Mouse (Mus musculus) right cerebral cortex, adult 18-20 months (tissue): ENCODE results near the gene Cnn3.

Source experiments
- DNase-seq: peaks from one replicate; pipeline ENCODE4 v3.0.0; 2022; ENCODE audit warnings: mixed read lengths

Gene Cnn3

DNA sequence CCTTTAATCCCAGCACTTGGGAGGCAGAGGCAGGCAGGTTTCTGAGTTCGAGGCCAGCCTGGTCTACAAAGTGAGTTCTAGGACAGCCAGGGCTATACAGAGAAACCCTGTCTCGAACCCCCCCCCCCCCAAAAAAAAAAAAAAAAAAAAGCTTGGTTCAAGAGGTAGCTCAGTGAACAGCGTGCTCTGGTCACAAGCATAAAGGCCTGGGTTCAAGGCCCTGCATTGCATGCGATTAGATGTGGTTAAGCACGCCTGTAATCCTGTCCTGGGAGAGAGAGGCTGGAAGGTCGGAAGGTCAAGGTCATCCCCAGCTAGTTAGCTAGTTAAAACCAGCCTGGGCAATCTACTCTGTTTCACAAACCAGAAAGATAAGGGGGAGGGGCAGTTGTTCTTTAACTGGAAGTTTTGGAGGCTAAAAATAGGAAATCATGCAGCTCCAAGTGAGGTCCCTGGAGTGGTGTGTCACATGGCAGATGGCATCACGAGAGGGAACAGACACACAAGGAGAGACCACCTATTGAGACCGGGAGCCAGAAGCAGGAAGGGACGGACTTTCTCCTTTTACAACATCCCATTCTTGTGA, 7.4 kb upstream of the Cnn3 start:
- no peak for DNase-seq

DNA sequence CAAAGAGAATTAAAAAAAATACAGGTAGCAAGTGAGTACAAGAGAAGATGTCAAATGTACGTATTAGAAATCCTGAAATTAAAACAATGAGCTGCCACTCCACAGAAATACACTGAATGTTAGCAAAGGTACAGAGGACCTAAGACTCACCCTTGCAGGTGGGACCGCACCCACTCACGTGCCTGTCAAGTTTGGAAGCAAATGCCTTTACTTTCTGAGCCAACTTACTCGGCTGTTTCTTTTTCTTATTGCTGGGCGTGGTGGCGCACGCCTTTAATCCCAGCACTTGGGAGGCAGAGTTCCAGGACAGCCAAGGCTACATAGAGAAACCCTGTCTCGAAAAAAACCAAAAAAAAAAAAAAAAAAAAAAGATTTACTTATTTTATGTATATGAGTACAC, 3.9 kb upstream of the Cnn3 start:
- no peak for DNase-seq

DNA sequence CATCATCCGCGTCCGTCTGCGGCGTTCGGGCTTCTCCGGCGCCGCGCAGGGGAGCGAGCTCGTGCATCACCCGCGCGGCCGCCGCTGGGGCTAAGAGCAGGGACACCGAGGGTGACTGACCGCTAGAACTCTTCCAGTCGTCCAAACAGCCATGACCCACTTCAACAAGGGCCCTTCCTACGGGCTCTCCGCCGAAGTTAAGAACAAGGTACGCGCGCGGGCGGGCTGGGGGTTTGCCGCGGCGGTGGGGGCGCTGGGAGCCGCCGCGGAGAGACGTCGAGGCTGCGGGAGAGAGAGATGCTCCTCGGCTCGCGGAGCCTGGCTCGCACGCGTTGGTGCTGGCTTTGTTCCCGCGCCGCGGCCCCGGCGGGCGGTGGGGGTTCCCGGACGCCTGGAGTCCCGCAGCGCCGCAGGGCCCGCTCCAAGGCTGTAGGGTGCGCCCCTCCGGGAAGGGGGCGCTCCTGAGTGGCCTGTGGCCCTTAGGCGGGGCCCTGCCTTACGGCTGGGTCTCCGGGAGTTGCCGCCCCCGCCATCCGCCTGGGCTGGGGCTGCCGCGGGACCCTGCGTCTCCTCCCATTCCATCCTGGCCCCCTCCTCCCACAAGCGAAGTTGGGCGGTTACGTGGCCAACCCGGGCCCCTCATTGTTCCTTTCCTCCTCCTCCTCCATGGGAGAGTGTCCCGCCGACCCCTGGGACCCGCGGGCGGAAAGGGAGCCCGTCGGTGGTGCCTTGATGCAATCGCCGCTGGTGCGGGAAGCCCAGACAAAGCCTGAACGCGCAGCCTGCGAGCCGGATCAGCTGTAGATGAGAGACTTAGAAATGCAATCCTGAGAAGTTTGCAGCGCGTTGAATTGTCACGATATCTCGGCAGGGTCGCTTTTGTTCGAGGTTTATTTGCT, 573 bp downstream of the Cnn3 start:
- DNase-seq, result peak; percentile 53

DNA sequence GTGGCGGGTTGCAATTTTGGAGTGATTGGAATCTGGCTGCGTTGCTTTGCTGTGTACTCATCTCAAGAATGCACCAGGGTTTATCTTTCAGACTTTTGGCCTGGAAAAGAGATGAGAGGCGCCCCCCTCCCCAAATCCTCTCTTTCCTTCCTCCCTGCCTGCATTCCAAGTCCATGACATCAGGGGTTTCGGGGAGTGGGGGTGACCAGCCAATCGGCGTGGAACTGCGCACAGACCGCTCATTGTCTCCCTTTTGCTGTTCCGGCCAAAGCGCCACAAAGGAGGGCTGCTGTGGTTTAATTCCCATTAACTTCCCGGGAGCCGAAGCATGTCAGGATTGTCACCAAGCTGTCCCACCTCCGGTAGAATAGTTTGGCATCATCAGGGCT, 1.2 kb downstream of the Cnn3 start:
- DNase-seq, result peak; percentile 55

DNA sequence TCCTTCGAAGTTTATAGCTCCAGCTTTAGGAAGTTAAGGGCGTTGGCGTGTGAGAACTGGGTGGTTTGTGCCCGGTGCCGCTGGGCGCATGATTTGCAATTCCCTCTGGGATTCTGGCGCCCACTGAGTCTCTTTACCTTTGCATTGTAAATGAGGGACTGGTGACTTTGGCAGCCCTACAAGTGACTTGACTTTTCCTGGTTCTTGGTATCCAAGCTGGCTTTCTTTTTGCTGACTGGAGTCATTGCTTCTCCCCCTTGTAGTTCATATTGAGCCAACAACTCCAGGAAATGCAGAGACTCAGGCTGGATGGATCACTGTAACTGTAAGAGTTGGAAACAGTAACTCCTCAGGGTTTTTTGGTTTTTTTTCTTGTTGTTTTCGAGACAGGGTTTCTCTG, 1.9 kb downstream of the Cnn3 start:
- peak; percentile 15 for DNase-seq

DNA sequence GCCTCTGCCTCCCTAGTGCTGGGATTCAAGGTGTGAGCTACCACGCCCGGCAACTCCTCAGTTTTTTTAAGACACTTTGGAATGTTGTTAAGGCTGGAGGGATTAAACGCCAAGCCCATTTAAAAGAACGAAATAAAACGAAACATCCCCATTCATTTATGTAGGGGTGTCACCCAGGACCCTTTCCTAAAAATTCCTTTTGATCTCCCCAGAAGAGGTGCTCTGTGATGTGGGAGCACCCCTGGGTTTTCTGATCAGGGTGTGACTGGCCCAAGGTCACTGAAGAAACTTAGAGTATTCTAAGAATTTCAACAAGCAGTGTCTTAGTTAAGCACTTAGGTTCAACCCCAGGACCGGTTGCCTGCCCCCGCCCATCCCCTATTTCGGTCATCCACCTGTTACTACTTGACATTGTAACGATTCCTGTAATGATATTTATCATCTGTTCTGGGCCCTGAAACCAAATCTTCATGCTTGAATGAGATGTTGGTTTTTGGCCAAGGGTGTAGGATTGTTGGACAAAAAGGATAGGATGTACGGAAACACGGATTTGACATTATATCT, 2.5 kb downstream of the Cnn3 start:
- no peak for DNase-seq

DNA sequence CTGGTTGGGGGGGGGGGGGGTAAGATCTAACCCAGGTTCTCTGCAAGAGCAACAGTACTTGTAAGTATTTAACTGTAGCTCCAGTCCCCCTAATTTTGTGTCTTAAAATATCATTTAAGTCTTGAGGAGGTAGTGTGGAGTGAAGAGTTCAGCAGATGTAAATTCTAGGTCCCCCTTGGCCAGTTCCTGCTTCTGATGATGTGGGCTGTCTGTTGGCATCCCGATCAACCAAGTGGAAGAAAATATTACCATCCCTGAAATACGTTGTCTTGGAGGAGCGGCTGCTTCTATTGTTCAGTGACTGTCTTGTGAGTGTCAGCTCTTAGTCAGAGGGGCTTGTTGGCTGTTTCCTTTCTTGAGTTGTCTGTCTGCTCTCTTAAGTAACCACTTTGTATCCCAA, 3.2 kb downstream of the Cnn3 start:
- DNase-seq, result no peak

DNA sequence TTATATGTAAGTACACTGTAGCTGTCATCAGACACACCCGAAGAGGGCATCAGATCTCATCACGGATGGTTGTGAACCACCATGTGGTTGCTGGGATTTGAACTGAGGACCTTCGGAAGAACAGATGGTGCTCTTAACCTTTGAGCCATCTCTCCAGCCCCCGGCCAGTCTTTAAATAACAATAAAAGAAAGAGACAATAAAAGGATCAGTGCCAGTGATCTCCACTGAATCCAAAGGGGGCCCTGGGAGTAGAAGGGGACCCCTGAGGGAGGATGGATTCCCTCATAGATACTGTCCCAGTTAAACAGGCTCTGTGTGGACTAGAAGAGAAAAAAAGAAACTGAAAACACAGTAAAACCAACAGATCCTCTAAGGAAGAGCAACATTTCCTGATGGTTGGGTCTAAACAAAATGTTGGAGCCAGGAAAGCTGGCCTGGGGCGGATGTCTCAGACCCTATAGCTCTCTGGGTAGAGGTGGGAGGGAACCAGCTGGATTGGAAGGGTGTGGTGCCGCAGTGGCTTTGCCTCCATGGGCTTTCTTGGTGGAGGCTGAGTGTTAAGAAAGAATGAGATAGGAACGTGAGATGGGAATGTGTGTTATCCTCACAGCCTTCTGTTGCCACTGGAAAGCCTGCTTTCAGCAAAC, 4.1 kb downstream of the Cnn3 start:
- no peak for DNase-seq

DNA sequence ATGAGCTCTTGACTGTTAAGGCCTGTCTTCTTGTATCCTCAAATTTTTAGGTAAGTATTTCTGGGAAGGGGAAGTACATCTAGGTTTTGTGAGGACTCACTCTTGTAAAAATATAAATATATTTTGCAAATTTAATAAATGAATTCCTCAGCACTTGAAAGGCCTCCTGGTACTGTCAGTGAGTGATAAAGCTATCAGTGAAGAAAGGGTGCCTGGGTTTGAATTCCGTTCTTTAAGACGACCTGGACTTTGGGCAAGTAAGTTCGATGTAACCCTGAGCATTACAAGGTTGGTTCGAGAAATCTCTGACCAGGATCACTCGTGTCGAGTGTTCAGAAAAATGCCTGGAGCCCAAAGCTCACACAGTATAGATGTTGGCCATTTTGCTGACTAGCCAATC, 7.1 kb downstream of the Cnn3 start:
- DNase-seq, result no peak

DNA sequence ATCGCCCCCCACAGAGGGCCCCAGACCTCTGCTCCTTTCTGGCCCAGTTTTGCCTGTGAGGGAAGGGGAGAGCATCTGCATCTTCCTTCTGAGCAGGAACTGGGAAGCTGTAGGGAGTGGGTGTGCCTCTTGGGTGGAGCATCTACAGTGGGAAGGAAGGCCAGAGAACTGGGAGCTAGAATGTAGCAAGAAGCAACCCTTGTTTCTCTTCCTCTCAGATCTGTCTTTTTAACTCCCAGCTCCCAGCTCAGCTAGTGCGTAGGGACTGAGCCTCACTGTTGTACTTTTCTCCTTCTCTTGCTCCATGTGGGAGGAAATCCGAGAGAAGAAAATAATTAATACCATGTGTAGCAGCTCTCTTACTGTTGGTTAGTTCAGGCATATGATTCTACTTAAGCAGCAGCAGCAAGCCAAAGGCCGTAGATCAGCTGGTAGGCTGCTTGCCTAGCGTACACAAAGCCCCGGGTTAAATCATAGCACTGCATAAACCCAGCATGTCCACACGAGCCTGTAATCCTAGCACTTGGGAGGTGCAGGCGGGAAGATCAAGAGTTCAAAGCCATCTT, 7.8 kb downstream of the Cnn3 start:
- DNase-seq, result no peak

DNA sequence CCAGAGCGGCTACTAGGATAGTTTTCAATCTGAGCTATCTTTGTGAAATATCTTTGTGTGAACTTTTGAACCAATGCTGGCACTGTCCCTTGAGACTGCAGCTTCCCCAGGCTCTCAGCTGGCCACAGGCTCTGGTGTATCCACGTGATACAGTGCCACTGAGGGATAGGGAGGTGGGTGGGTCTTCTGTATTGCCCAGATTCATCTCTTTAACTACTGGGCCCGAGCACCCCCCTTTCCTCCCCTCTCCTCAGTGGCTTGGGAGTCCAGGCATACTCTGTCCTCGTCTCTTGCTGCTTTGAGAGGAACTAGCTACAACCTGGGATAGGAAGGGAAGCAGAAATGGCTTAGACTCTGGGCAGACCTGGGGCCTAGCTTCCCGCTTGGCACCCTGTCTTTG, 9.0 kb downstream of the Cnn3 start:
- DNase-seq, result no peak

DNA sequence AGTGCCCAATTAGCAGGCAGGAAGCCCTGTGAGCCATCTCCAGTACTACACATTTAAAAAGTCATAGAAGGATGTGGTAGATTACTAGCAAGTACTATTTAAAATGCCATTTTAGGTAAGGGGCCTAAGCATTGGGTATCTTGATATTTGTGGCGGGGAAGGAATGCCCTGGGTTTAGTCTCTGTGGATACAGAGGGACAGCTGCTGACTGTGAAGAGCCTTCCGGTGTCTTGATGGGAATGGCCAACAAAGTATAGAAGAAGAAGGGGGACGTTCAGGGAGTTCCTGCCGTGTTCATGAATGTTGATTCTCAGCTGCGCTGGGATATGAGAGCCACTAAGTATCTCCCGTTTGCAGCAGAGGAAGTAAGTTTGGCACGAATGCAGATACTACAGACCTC, 10.8 kb downstream of the Cnn3 start:
- DNase-seq, result no peak

DNA sequence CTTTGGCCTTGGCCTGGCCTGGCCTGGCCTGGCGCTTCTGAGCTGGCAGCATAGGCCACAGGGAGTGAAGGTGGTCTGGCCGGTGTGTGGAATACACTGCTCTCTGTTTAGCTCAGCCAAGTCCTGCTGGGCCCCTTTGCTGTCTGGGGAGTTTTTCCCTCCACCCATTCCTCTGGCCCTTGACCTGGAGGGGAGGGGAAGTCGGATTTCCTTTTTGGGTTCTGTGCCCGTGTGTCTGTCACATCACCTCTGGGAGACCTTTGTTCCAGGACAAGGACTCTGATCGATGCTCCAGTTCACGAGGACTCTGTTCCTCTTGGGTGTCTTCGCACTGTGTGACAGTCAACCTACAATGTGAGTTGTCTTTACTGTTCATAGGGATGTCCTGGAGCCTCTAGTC, 11.7 kb downstream of the Cnn3 start:
- DNase-seq, result no peak

DNA sequence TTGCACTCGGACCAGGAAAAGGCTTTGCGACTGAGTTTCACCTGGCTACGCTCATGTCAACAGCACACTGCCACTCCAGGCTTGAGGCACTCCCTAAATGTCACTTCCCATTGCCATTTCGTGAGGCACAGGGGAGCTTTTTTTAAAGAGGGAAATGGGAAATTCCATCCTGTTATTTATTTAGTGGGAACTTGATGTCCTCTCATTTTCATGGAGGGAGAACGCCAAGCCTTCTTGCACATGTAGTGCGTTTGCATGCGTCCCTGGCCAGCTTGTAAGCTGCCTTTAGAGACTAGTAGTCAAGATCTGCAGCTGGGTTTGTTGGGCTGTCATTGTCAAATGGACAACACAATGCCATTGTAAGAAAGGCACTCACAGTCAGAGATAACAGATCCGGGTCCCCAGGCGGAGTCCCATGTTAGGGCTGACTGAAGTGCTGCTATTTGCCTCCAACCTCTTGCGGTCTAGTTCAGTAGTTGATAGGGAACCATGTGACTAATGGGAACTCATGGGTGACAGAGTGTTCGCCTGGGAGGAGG, 13.4 kb downstream of the Cnn3 start:
- no peak for DNase-seq

DNA sequence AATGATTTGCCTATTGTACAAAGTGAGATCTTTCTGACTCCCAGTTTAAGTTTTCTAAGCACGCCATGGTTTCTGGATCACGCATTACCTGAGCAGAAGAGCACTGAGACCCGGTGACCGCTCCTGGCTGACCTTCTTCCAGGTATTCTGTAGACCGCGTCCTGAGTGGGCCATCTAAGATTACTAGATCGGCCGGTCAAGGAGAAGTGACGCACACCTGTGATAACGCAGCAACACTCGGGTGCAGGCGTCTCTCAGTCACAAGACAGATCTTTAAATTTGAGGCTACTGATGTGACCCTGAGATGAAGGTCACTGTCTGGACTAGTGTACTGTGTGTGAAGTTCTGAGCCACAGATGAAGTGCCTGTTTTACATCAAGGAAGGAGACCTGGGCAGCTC, 15.2 kb downstream of the Cnn3 start:
- no peak for DNase-seq

DNA sequence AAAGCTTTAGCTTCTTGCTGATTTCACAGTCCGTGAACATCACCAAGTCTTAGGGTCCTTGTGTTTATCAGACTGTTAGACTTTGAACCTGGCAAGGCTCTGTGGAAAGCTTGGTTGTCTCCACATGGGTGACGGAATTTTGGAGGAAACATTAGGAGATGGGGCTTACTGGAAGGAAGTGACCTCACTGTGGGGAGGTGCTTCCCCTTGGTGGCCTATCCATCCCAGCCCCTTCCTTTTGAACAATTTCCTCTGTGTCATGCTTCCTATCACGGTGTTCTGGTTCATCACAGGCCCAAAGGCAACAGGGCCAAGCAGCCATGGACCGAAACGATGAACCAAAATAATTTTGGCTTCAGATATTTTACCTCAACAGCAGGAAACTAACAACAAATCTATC, 16.0 kb downstream of the Cnn3 start:
- no peak for DNase-seq

DNA sequence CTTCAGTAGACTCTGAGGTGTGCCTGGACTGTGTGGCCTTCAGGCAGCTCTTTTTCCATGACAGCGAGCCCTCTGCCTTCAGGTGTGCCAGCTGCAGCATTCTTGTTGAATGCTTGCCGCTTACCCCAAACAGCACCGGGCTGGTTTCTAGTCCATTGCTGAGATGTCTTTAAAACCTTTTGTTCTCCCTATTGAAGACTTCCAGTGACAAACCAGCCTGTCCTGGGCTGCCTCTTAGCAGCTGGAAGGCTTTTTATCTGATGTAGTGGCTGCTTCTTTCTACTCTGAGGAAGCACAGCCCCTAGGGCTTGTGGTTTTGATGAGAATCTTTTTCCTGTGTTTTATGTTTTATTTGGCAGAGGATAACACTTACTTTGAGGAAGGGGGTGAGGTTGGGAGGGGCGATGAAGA, 17.6 kb downstream of the Cnn3 start:
- no peak for DNase-seq

DNA sequence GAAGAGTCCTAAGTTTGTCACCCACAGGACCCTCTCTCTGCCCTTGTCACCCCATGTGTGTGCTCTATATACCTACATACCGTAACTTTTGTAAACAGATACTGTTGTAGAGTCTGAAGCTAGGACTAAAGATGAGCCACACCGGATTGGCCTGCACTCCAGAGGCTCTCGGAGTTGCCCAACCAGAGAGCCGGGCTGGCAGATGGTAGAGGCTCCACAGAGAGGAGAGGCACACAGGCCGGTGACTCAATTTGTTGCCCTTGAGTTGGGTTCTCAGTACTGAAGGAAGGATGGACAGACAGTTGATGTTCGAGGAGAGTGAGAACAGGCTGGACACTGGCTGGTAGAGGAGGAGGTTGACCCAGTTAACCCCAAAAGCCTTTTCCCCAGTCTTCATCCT, 18.1 kb downstream of the Cnn3 start:
- DNase-seq, result no peak

DNA sequence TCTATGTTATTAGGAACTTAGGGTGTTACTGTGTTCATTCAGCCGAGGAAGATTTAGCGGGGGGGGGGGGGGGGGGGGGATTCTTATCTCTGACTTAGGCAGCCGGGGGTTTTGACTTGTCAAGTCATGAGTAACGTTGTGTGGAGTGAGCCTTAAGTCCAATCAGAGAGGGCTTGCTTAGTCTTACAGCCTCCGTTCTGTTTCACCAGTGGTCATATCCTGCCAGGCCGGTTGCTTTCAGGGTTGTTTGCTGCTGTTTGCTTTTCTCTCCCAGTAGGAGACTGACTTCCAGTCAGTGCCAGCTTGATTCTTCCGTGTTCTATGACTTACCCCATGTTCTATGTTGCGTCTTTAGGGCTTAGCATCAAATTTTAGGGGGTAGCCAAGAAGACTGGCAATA, 20.2 kb downstream of the Cnn3 start:
- DNase-seq, result no peak

DNA sequence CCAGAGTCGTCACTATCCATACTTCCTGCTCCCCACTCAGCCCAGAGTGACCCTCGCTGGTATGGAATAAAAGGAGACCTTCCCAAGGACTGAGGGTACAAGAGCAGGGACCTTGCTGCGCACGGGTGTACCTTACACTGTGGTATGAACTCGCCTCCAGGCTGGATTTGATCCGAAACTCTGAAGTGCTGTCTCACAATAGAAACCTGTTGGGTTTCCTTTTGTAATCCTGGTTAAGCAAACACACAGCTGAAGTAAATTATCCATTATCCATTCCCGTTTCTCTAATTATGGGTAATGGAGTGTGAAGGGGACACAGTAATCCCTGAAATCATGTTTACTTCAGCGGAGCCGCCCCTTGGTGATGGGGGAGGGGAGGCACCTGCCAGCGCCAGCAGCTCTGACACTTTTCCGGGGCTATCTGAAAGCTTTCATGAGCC, 21.8 kb downstream of the Cnn3 start:
- no peak for DNase-seq

DNA sequence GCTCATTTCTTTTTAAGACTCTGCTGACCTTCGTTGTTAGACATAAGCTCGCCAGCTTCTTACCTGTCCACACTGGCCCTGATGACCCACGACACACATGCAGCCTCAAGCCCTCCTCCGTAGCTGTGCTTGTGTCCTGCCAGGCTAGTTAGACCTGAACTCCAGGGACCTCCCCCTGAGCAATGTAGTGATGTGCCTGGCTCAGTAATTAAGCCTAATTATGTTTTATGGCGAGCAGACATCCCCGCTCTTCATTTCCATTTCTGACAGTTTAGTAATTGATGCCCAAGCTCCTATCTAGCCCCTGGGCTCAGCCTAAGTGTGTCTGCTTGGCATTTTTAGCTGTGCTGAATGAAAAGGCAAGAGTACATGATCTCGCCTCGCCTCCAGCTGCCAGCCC, 22.3 kb downstream of the Cnn3 start:
- DNase-seq, result no peak

DNA sequence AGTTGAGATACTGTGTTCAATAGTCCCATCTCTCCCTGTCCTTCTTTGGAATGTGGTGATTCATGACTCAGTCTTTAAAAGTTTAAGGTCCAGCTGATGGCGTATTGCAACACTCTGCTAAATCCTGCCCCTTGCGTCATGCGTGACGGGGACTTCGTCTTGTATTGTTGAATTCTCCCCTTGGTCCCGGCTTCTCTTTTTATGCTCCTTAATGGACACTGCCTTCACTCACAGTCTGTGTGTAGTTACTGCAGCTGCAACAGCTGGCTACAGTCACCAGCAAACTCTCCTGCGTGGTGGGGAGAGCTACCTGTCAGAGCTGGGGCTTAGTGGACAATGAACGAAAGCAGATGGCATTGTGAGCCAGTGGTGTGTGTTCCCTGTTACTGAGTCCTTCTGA, 23.2 kb downstream of the Cnn3 start:
- DNase-seq, result no peak

DNA sequence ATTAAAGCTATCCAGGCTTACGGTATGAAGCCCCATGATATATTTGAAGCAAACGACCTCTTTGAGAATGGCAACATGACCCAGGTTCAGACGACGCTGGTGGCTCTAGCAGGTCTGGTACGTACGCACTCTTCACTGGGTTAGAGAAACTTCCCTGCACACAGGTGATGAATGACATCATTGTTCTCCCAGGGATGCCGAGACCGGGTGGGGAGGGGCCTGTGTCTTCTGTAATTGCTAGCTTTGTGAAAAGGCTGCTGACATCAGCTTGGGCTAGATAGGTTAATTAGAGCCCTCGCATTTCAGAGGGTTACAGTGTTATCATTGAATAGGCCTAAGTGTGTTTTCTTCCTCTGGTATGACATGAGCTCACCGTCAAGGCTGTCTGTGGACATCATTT, 25.1 kb downstream of the Cnn3 start:
- DNase-seq, result no peak
